Mouse (Mus musculus): ENCODE measurements around the gene Srp9.

The Srp9 gene

GRCm38 (mm10) chr1:182124506-182124905 lies at the start of gene Srp9:
Srp9 (plus strand) TSS chr1:182124737.
- peak; percentile 98 for DNase-seq

GRCm38 (mm10) chr1:182081744-182082419 lies 42.7 kb upstream of the Srp9 start:
- no peak for DNase-seq

- no peak for DNase-seq
These were observed 41.1 kb upstream of the Srp9 start for GRCm38 (mm10) chr1:182083459-182083858.

- no peak for DNase-seq
These were observed 37.8 kb upstream of the Srp9 start for GRCm38 (mm10) chr1:182086759-182087158.

GRCm38 (mm10) chr1:182087351-182087750 lies 37.2 kb upstream of the Srp9 start:
- DNase-seq, result no peak

- no peak for DNase-seq
These were observed 36.5 kb upstream of the Srp9 start for GRCm38 (mm10) chr1:182087753-182088633.

GRCm38 (mm10) chr1:182088844-182089418 lies 35.6 kb upstream of the Srp9 start:
- no peak for DNase-seq

- no peak for DNase-seq
These were observed 34.8 kb upstream of the Srp9 start for GRCm38 (mm10) chr1:182089600-182090297.

- DNase-seq, result no peak
These were observed 34.2 kb upstream of the Srp9 start for GRCm38 (mm10) chr1:182090298-182090677.

GRCm38 (mm10) chr1:182091261-182091660 lies 33.3 kb upstream of the Srp9 start:
- no peak for DNase-seq

- no peak for DNase-seq
These were observed 32.7 kb upstream of the Srp9 start for GRCm38 (mm10) chr1:182091746-182092412.

- DNase-seq, result no peak
These were observed 32.1 kb upstream of the Srp9 start for GRCm38 (mm10) chr1:182092413-182092800.

GRCm38 (mm10) chr1:182093407-182093806 lies 31.1 kb upstream of the Srp9 start:
- DNase-seq, result no peak

- DNase-seq, result no peak
These were observed 29.9 kb upstream of the Srp9 start for GRCm38 (mm10) chr1:182094473-182095136.

- DNase-seq, result no peak
These were observed 29.2 kb upstream of the Srp9 start for GRCm38 (mm10) chr1:182095240-182095741.

- DNase-seq, result no peak
These were observed 27.8 kb upstream of the Srp9 start for GRCm38 (mm10) chr1:182096707-182097106.

GRCm38 (mm10) chr1:182099062-182099461 lies 25.5 kb upstream of the Srp9 start:
- DNase-seq, result no peak

- no peak for DNase-seq
These were observed 24.1 kb upstream of the Srp9 start for GRCm38 (mm10) chr1:182100403-182100802.

GRCm38 (mm10) chr1:182101468-182101867 lies 23.1 kb upstream of the Srp9 start:
- no peak for DNase-seq

GRCm38 (mm10) chr1:182102706-182103105 lies 21.8 kb upstream of the Srp9 start:
- no peak for DNase-seq

- DNase-seq, result no peak
These were observed 21.1 kb upstream of the Srp9 start for GRCm38 (mm10) chr1:182103436-182103835.

- no peak for DNase-seq
These were observed 19.5 kb upstream of the Srp9 start for GRCm38 (mm10) chr1:182105023-182105422.

Measured in thymus, postnatal 36 days (tissue).